Mouse (Mus musculus): ENCODE measurements at regions not wholly inside any gene's neighbourhood (a gene's known extent, or its start where the extent isn't known, plus 50 kb on each side); places are given as distances from the start of the nearest gene placed in this dataset.

GRCm38 (mm10) chr2:169357400-169357799, 230.1 kb downstream of the Gm11011 start:
- ATAC-seq (ENCODE audit: insufficient read depth) (no peak), DNase-seq (no peak)
- Histone ChIP-seq H3K9me3 (ENCODE audit: low read depth, low read length) (no peaks in the 10 kb centered on the region), H3K4me3 (ENCODE audit: low read depth, low read length) (no peak overlapping the region), H3K27ac (ENCODE audit: low read depth) (no peak overlapping the region), H3K36me3 (ENCODE audit: insufficient read depth) (no peaks in the 10 kb centered on the region), H3K9ac (no peak overlapping the region), H3K27me3 (ENCODE audit: insufficient read depth, low read length) (no peaks in the 10 kb centered on the region), H3K4me2 (no peak overlapping the region), H3K4me1 (ENCODE audit: insufficient read depth) (no peaks in the 10 kb centered on the region; the same call in 1 of the 2 replicates)
- 73% methylated on average over 10 of the region's 10 CpGs for WGBS
- no peak for TF ChIP-seq CTCF (IDR thresholded peaks at IDR 0.05; ENCODE audit: low read depth)

DNA sequence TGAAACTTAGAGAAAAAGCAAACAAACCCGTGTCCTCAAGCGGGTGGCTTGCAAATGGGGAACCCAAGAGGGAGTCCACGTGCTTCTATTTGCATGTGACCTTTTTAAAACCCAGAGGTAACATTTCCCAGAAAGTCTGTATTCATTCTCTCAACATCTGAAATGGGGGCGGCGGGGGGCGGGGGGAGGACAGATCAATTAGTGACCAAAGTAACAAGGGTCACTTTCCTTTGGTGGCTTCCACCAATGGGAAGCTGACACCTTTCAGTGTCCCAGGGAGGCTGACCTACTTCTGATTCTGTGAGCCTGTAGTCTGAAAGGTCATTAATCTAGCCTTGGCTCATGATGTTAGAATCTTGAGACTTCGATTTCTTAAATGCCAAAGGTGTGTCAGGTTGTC, 236.0 kb downstream of the Gm11011 start:
- no peak overlapping the region for H3K9ac ChIP-seq
- H3K36me3 ChIP-seq (ENCODE audit: insufficient read depth): no peaks in the 10 kb centered on the region
- no peak for DNase-seq
- H3K9me3 ChIP-seq (ENCODE audit: low read depth, low read length): no peaks in the 10 kb centered on the region
- H3K27me3 ChIP-seq (ENCODE audit: insufficient read depth, low read length): no peaks in the 10 kb centered on the region
- no peak for ATAC-seq (ENCODE audit: insufficient read depth)
- no peak overlapping the region for H3K27ac ChIP-seq (ENCODE audit: low read depth)
- H3K4me3 ChIP-seq (ENCODE audit: low read depth, low read length): no peak overlapping the region
- no peak overlapping the region for H3K4me2 ChIP-seq
- no peaks in the 10 kb centered on the region for H3K4me1 ChIP-seq (ENCODE audit: insufficient read depth)
- WGBS: 74% methylated on average over 7 of the region's 7 CpGs
- no peak for TF ChIP-seq CTCF (IDR thresholded peaks at IDR 0.05; ENCODE audit: low read depth)

GRCm38 (mm10) chr2:169346107-169346506, 241.4 kb downstream of the Gm11011 start:
- Histone ChIP-seq H3K4me1 (ENCODE audit: insufficient read depth) (no peaks in the 10 kb centered on the region), H3K4me2 (no peak overlapping the region), H3K4me3 (ENCODE audit: low read depth, low read length) (no peak overlapping the region), H3K27ac (ENCODE audit: low read depth) (no peak overlapping the region), H3K9ac (no peak overlapping the region), H3K27me3 (ENCODE audit: insufficient read depth, low read length) (no peaks in the 10 kb centered on the region), H3K36me3 (ENCODE audit: insufficient read depth) (no peaks in the 10 kb centered on the region), H3K9me3 (ENCODE audit: low read depth, low read length) (no peaks in the 10 kb centered on the region)
- ATAC-seq (ENCODE audit: insufficient read depth) (no peak), DNase-seq (no peak)
- WGBS: 69% methylated on average over 10 of the region's 10 CpGs
- TF ChIP-seq CTCF (IDR thresholded peaks at IDR 0.05; ENCODE audit: low read depth): no peak

- Histone ChIP-seq H3K4me3 (ENCODE audit: low read depth, low read length) (no peak overlapping the region), H3K4me2 (no peak overlapping the region), H3K9ac (no peak overlapping the region), H3K27me3 (ENCODE audit: insufficient read depth, low read length) (no peaks in the 10 kb centered on the region), H3K27ac (ENCODE audit: low read depth) (no peak overlapping the region), H3K36me3 (ENCODE audit: insufficient read depth) (no peaks in the 10 kb centered on the region), H3K9me3 (ENCODE audit: low read depth, low read length) (no peaks in the 10 kb centered on the region), H3K4me1 (ENCODE audit: insufficient read depth) (no peaks in the 10 kb centered on the region)
- DNase-seq (no peak), ATAC-seq (ENCODE audit: insufficient read depth) (no peak)
- WGBS: 72% methylated on average over 5 of the region's 5 CpGs
- no peak for TF ChIP-seq CTCF (IDR thresholded peaks at IDR 0.05; ENCODE audit: low read depth)
These were observed 268.0 kb downstream of the Gm11011 start for GRCm38 (mm10) chr2:169319521-169319920.

GRCm38 (mm10) chr2:169314396-169314930, 273.1 kb downstream of the Gm11011 start:
- no peak for TF ChIP-seq CTCF (IDR thresholded peaks at IDR 0.05; ENCODE audit: low read depth)
- Histone ChIP-seq H3K4me2 (no peak overlapping the region), H3K27me3 (ENCODE audit: insufficient read depth, low read length) (no peaks in the 10 kb centered on the region), H3K36me3 (ENCODE audit: insufficient read depth) (no peaks in the 10 kb centered on the region), H3K27ac (ENCODE audit: low read depth) (no peak overlapping the region), H3K4me1 (ENCODE audit: insufficient read depth) (no peaks in the 10 kb centered on the region), H3K9ac (no peak overlapping the region), H3K4me3 (ENCODE audit: low read depth, low read length) (no peak overlapping the region), H3K9me3 (ENCODE audit: low read depth, low read length) (no peaks in the 10 kb centered on the region)
- whole genome bisulfite sequencing: 48% methylated on average over 2 of the region's 2 CpGs
- ATAC-seq (ENCODE audit: insufficient read depth) (no peak), DNase-seq (no peak)

- WGBS: 53% methylated on average over 12 of the region's 12 CpGs
- no peak overlapping the region for H3K27ac ChIP-seq (ENCODE audit: low read depth)
- no peak overlapping the region for H3K4me2 ChIP-seq
- no peak overlapping the region for H3K4me3 ChIP-seq (ENCODE audit: low read depth, low read length)
- no peaks in the 10 kb centered on the region for H3K9me3 ChIP-seq (ENCODE audit: low read depth, low read length)
- H3K4me1 ChIP-seq (ENCODE audit: insufficient read depth): no peaks in the 10 kb centered on the region
- H3K36me3 ChIP-seq (ENCODE audit: insufficient read depth): no peaks in the 10 kb centered on the region
- H3K9ac ChIP-seq: no peak overlapping the region
- H3K27me3 ChIP-seq (ENCODE audit: insufficient read depth, low read length): no peaks in the 10 kb centered on the region
- TF ChIP-seq CTCF (IDR thresholded peaks at IDR 0.05; ENCODE audit: low read depth): no peak
- DNase-seq (no peak), ATAC-seq (ENCODE audit: insufficient read depth) (no peak)
These were observed 275.7 kb downstream of the Gm11011 start for GRCm38 (mm10) chr2:169311821-169312220.

GRCm38 (mm10) chr2:169311356-169311755, 276.2 kb downstream of the Gm11011 start:
- Histone ChIP-seq H3K9ac (no peak overlapping the region), H3K4me2 (no peak overlapping the region), H3K4me3 (ENCODE audit: low read depth, low read length) (no peak overlapping the region), H3K9me3 (ENCODE audit: low read depth, low read length) (no peaks in the 10 kb centered on the region), H3K4me1 (ENCODE audit: insufficient read depth) (no peaks in the 10 kb centered on the region), H3K36me3 (ENCODE audit: insufficient read depth) (no peaks in the 10 kb centered on the region), H3K27me3 (ENCODE audit: insufficient read depth, low read length) (no peaks in the 10 kb centered on the region), H3K27ac (ENCODE audit: low read depth) (no peak overlapping the region)
- no peak for DNase-seq
- 46% methylated on average over 4 of the region's 4 CpGs for WGBS
- no peak for ATAC-seq (ENCODE audit: insufficient read depth)
- TF ChIP-seq CTCF (IDR thresholded peaks at IDR 0.05; ENCODE audit: low read depth): no peak

DNA sequence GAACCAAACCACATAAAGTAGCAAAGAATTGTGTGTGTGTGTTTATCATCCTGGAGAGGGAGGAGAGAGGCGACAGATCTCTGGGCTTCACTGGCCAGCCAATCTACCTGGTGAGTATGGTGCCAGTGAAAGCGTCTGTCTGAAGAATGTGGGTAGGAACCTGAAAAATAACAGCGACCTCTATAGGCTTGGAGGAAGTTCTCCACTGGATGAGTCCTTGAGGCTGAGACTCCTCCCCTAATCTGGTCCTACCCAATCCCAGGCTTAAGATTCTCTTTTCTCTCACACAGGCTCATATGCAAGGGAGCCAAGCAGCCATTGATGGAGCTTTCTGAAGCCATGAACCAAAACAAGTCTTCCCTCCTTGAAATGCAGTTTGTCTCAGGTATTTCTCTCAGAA, 283.2 kb downstream of the Gm11011 start:
- Histone ChIP-seq H3K27me3 (ENCODE audit: insufficient read depth, low read length) (no peaks in the 10 kb centered on the region), H3K9me3 (ENCODE audit: low read depth, low read length) (no peaks in the 10 kb centered on the region), H3K27ac (ENCODE audit: low read depth) (no peak overlapping the region), H3K4me1 (ENCODE audit: insufficient read depth) (no peaks in the 10 kb centered on the region), H3K4me2 (no peak overlapping the region), H3K9ac (no peak overlapping the region), H3K4me3 (ENCODE audit: low read depth, low read length) (no peak overlapping the region), H3K36me3 (ENCODE audit: insufficient read depth) (no peaks in the 10 kb centered on the region)
- no peak for DNase-seq
- TF ChIP-seq CTCF (IDR thresholded peaks at IDR 0.05; ENCODE audit: low read depth): no peak
- no peak for ATAC-seq (ENCODE audit: insufficient read depth)
- WGBS: 84% methylated on average over 3 of the region's 3 CpGs

Data from lung, embryonic 14.5 days (tissue).